Comparison of ENCODE assay signal across 8 mouse cellular contexts in genomic region chr4:57781994-57782393, GRCm38 (mm10).
A peak's percentile ranks its signal among the peaks of the same experiment; 100 is the strongest.
DNase-seq lines count a peak whose midpoint lies in the region; ATAC-seq and TF ChIP-seq lines count a peak whose summit lies in the region.

No protein-coding gene starts in this region.

- no peaks in the 10 kb centered on the region for H3K9me3 ChIP-seq in liver, embryonic 16.5 days (replicated peaks; ENCODE audit: control insufficient read depth, low read length)

- 7% methylated on average over 26 of the region's 26 CpGs for WGBS in heart, adult 2 months
- under 1% methylated on average over 26 of the region's 26 CpGs for WGBS in liver, embryonic 16.5 days (ENCODE audit: insufficient replicate concordance)

- peak; percentile 62 for TF ChIP-seq CTCF in heart, adult 2 months (IDR thresholded peaks at IDR 0.05)

- intact Hi-C loops in heart, adult 2 months (cut with DNase I), result loop anchor here (2.0 to 5.0 kb wide), 4 partner anchors 65 to 109 kb away; no protein-coding TSS in a partner anchor

- H3K36me3 ChIP-seq in heart, adult 2 months (ENCODE audit: control insufficient read depth, insufficient read depth, low read length), result peaks cover 9% of the 10 kb centered on the region
- no peaks in the 10 kb centered on the region for H3K36me3 ChIP-seq in liver, embryonic 16.5 days (ENCODE audit: control insufficient read depth, insufficient read depth)

- H3K4me1 ChIP-seq in heart, adult 2 months (ENCODE audit: control insufficient read depth, insufficient read depth, low read length), result peaks cover 12% of the 10 kb centered on the region
- H3K4me1 ChIP-seq in liver, embryonic 16.5 days (ENCODE audit: control insufficient read depth, low read depth, low read length), result peaks cover 7% of the 10 kb centered on the region

- peak overlapping the region; percentile 68 for H3K4me2 ChIP-seq in liver, embryonic 16.5 days (ENCODE audit: low read depth, low read length)

- peak; percentile 90 for ATAC-seq in liver, embryonic 16.5 days (ENCODE audit: low read depth)

- H3K9ac ChIP-seq in heart, adult 2 months (ENCODE audit: low read depth, low read length), result peak overlapping the region; percentile 88
- no peak overlapping the region; the same call in 1 of the 2 replicates for H3K9ac ChIP-seq in liver, embryonic 16.5 days (ENCODE audit: low read depth, low read length)

- H3K79me2 ChIP-seq in heart, adult 2 months (replicated peaks; ENCODE audit: control insufficient read depth, insufficient read depth, low read length), result peaks cover 2% of the 10 kb centered on the region

- no peaks in the 10 kb centered on the region for H3K27me3 ChIP-seq in heart, adult 2 months (ENCODE audit: control insufficient read depth, insufficient read depth, low read length)
- peaks cover 35% of the 10 kb centered on the region for H3K27me3 ChIP-seq in liver, embryonic 16.5 days (ENCODE audit: control insufficient read depth, insufficient read depth, low read depth, low read length)

- TF ChIP-seq POLR2A in heart, adult 2 months (IDR thresholded peaks at IDR 0.05; ENCODE audit: insufficient read depth, low read depth, low read length), result peak; percentile 81

- peak; percentile 58; the same call in 1 of the 2 replicates for TF ChIP-seq EP300 in heart, adult 2 months (IDR thresholded peaks at IDR 0.05; ENCODE audit: insufficient read depth, low read depth, low read length)

- peak; percentile 72 for DNase-seq in ovary, adult 18-20 months (ENCODE audit: low spot score)
- no peak for DNase-seq in ovary, postnatal 10 days (ENCODE audit: low spot score)
- DNase-seq in embryo, embryonic 10.5 days (ENCODE audit: low spot score), result peak; percentile 79
- DNase-seq in heart, adult 2 months, result peak; percentile 86 to 89
- DNase-seq in kidney, adult 11 months, result peak; percentile 76
- peak; percentile 79 for DNase-seq in neural tube, embryonic 10.5 days (ENCODE audit: extremely low spot score, low spot score)
- peak; percentile 75 for DNase-seq in testis, postnatal 10 days (ENCODE audit: low spot score)

- H3K27ac ChIP-seq in heart, adult 2 months, result peak overlapping the region; percentile 85
- H3K27ac ChIP-seq in liver, embryonic 16.5 days (ENCODE audit: low read length), result no peak overlapping the region

- peak overlapping the region; percentile 69 for H3K4me3 ChIP-seq in heart, adult 2 months
- H3K4me3 ChIP-seq in liver, embryonic 16.5 days (ENCODE audit: low read depth, low read length), result peak overlapping the region; percentile 50
